Comparison of ENCODE assay signal across 14 mouse cellular contexts in genomic region chr2:4339128-4339527, GRCm38 (mm10).
DNase-seq lines count a peak whose midpoint lies in the region; ATAC-seq and TF ChIP-seq lines count a peak whose summit lies in the region.
"Had no signal": no experiment of that assay in that cellular context is flagged by ENCODE, and none has a peak within 500 bp of the region (broad histone marks: within the 10 kb centered on the region; RNA-seq: fewer than 3 reads in every experiment).

No protein-coding gene starts in this region.

- H3K9ac ChIP-seq in heart, embryonic 16.5 days (ENCODE audit: low read length) = no peak overlapping the region
- no peak overlapping the region for H3K9ac ChIP-seq in lung, postnatal 0 days (replicated peaks; ENCODE audit: low read depth)
- no peak overlapping the region for H3K9ac ChIP-seq in embryonic facial prominence, embryonic 13.5 days
- H3K9ac ChIP-seq in limb, embryonic 14.5 days (ENCODE audit: low read depth, low read length, severe bottlenecking) = no peak overlapping the region
- H3K9ac ChIP-seq: liver, embryonic 15.5 days had no signal

- peaks cover 16% of the 10 kb centered on the region for H3K4me1 ChIP-seq in heart, embryonic 16.5 days (ENCODE audit: control insufficient read depth, insufficient read depth, low read length)
- no peaks in the 10 kb centered on the region for H3K4me1 ChIP-seq in lung, postnatal 0 days (ENCODE audit: insufficient read depth, low read depth, low read length)
- peaks cover 68% of the 10 kb centered on the region for H3K4me1 ChIP-seq in embryonic facial prominence, embryonic 13.5 days
- H3K4me1 ChIP-seq in limb, embryonic 14.5 days (ENCODE audit: control insufficient read depth, insufficient read depth, low read length) = peaks cover 53% of the 10 kb centered on the region
- H3K4me1 ChIP-seq: liver, embryonic 15.5 days had no signal

- H3K9me3 ChIP-seq in heart, embryonic 16.5 days (replicated peaks; ENCODE audit: control insufficient read depth, low read length) = no peaks in the 10 kb centered on the region
- H3K9me3 ChIP-seq in lung, postnatal 0 days (ENCODE audit: low read length) = no peaks in the 10 kb centered on the region
- H3K9me3 ChIP-seq in embryonic facial prominence, embryonic 13.5 days = no peaks in the 10 kb centered on the region
- no peaks in the 10 kb centered on the region for H3K9me3 ChIP-seq in limb, embryonic 14.5 days (ENCODE audit: control insufficient read depth, low read length)
- H3K9me3 ChIP-seq: liver, embryonic 15.5 days had no signal

- peak overlapping the region; percentile 52 for H3K27ac ChIP-seq in heart, embryonic 16.5 days (ENCODE audit: low read length)
- no peak overlapping the region for H3K27ac ChIP-seq in lung, postnatal 0 days (ENCODE audit: low read length)
- H3K27ac ChIP-seq in embryonic facial prominence, embryonic 13.5 days = peak overlapping the region; percentile 83
- peak overlapping the region; percentile 69 for H3K27ac ChIP-seq in limb, embryonic 14.5 days (replicated peaks; ENCODE audit: low read depth, low read length)
- H3K27ac ChIP-seq: left cerebral cortex, adult 2 months; liver, embryonic 15.5 days had no signal

- H3K36me3 ChIP-seq in heart, embryonic 16.5 days (ENCODE audit: control insufficient read depth, insufficient read depth) = no peaks in the 10 kb centered on the region
- H3K36me3 ChIP-seq in lung, postnatal 0 days (ENCODE audit: insufficient read depth, low read length) = no peaks in the 10 kb centered on the region
- no peaks in the 10 kb centered on the region for H3K36me3 ChIP-seq in embryonic facial prominence, embryonic 13.5 days
- H3K36me3 ChIP-seq in limb, embryonic 14.5 days (ENCODE audit: control insufficient read depth, insufficient read depth, low read length) = peaks cover under 1% of the 10 kb centered on the region; the same call in 1 of the 2 replicates
- H3K36me3 ChIP-seq: liver, embryonic 15.5 days had no signal

- ATAC-seq in heart, embryonic 16.5 days (replicated peaks; ENCODE audit: extremely low read depth, insufficient read depth, low FRiP score) = no peak; the same call in 1 of the 2 replicates
- ATAC-seq in lung, postnatal 0 days = peak; percentile 47; the same call in 1 of the 2 replicates
- no peak for ATAC-seq in embryonic facial prominence, embryonic 13.5 days (ENCODE audit: insufficient number of reproducible peaks, insufficient read depth, low FRiP score, low TSS enrichment, low read depth)
- ATAC-seq in limb, embryonic 14.5 days (ENCODE audit: low FRiP score, low read depth) = peak; percentile 50; the same call in 1 of the 2 replicates
- no peak for ATAC-seq in CD4-positive, CD25-positive, alpha-beta regulatory T cell, adult 4 months

- TF ChIP-seq EP300 in lung, postnatal 0 days (IDR thresholded peaks at IDR 0.05) = no peak

- no peak for TF ChIP-seq CTCF in lung, postnatal 0 days (IDR thresholded peaks at IDR 0.05)

- no peak for TF ChIP-seq POLR2A in limb, embryonic 14.5 days (IDR thresholded peaks at IDR 0.05; ENCODE audit: borderline replicate concordance, extremely low read depth, insufficient read depth, insufficient read length)

- no peak for DNase-seq in heart, adult 9 months (ENCODE audit: low spot score in 2 of 2)
- peak; percentile 12 for DNase-seq in lung, postnatal 0 days (ENCODE audit: low spot score)
- DNase-seq in lung, adult 18-20 months = no peak
- no peak for DNase-seq in limb, embryonic 14.5 days (ENCODE audit: low spot score)
- DNase-seq in layer of hippocampus, postnatal 36 days = no peak
- DNase-seq: adrenal gland, postnatal 36 days; kidney, postnatal 10 days; right cerebral cortex, postnatal 14 days; thymus, postnatal 14 days had no signal

- no peak overlapping the region for H3K4me3 ChIP-seq in heart, embryonic 16.5 days (ENCODE audit: low read length)
- H3K4me3 ChIP-seq in lung, postnatal 0 days (ENCODE audit: low read depth, low read length) = no peak overlapping the region
- H3K4me3 ChIP-seq in embryonic facial prominence, embryonic 13.5 days = no peak overlapping the region
- no peak overlapping the region for H3K4me3 ChIP-seq in limb, embryonic 14.5 days (replicated peaks; ENCODE audit: low read length)
- H3K4me3 ChIP-seq: left cerebral cortex, adult 2 months; liver, embryonic 15.5 days had no signal

- no peaks in the 10 kb centered on the region for H3K27me3 ChIP-seq in heart, embryonic 16.5 days (ENCODE audit: control insufficient read depth, insufficient read depth, low read length)
- no peaks in the 10 kb centered on the region for H3K27me3 ChIP-seq in lung, postnatal 0 days (replicated peaks; ENCODE audit: insufficient read depth, low read length)
- no peaks in the 10 kb centered on the region for H3K27me3 ChIP-seq in embryonic facial prominence, embryonic 13.5 days
- no peaks in the 10 kb centered on the region for H3K27me3 ChIP-seq in limb, embryonic 14.5 days (ENCODE audit: control insufficient read depth, insufficient read depth, low read length)
- H3K27me3 ChIP-seq: liver, embryonic 15.5 days had no signal

- H3K4me2 ChIP-seq in heart, embryonic 16.5 days (ENCODE audit: low read depth, low read length) = no peak overlapping the region
- H3K4me2 ChIP-seq in lung, postnatal 0 days (replicated peaks; ENCODE audit: low read depth, low read length) = no peak overlapping the region
- H3K4me2 ChIP-seq in embryonic facial prominence, embryonic 13.5 days = peak overlapping the region; percentile 16; the same call in 1 of the 2 replicates
- no peak overlapping the region for H3K4me2 ChIP-seq in limb, embryonic 14.5 days (replicated peaks; ENCODE audit: low read depth, low read length, severe bottlenecking)
- H3K4me2 ChIP-seq: liver, embryonic 15.5 days had no signal

- 39% methylated on average over 4 of the region's 4 CpGs for WGBS in heart, embryonic 16.5 days
- 45% methylated on average over 4 of the region's 4 CpGs for WGBS in lung, postnatal 0 days
- WGBS in embryonic facial prominence, embryonic 13.5 days = 14% methylated on average over 4 of the region's 4 CpGs
- 33% methylated on average over 4 of the region's 4 CpGs for WGBS in limb, embryonic 14.5 days

Comparison
In these comparisons a context has a peak if more than half of its experiments do, and no peak if none do; other contexts are left out.
1. ATAC-seq: peak in lung, postnatal 0 days (single experiment) and limb, embryonic 14.5 days (single experiment); none in heart, embryonic 16.5 days (single experiment), embryonic facial prominence, embryonic 13.5 days (single experiment) and CD4-positive, CD25-positive, alpha-beta regulatory T cell, adult 4 months (single experiment).